Mouse (Mus musculus) thymus, adult 18-20 months (tissue): ENCODE data around the gene Cdk6.
"Not testable (repeated sequence)": the region's sequence is repeated elsewhere in the genome, so short reads cannot be mapped to it uniquely, and the experiment has no call there.

Experiments
- DNase-seq, 2 experiments: peaks; one replicate each; pipeline ENCODE4 v3.0.0; 2022; ENCODE audit warnings: mixed read lengths in 2 of 2

The Cdk6 gene

DNA sequence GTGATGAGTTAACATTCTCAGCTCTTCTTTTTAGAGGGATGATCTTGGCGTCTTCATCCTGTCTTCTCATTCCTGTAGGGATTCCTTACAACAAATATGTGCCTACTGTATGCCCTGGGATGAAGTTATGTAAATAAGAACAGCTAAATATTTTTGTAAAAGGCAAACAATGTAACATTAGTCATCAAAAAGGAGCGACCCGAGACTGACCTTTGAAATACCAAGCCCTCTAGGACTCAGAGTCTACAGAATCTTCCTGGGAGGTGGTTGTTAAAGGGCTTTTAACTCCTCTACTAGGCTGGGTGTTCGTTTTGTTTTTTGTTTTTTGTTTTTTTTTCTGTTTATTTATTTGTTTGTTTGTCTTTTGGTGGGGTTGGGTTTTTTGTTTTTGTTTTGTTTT is 4.3 kb downstream of the Cdk6 start:
- not testable (repeated sequence) for DNase-seq

DNA sequence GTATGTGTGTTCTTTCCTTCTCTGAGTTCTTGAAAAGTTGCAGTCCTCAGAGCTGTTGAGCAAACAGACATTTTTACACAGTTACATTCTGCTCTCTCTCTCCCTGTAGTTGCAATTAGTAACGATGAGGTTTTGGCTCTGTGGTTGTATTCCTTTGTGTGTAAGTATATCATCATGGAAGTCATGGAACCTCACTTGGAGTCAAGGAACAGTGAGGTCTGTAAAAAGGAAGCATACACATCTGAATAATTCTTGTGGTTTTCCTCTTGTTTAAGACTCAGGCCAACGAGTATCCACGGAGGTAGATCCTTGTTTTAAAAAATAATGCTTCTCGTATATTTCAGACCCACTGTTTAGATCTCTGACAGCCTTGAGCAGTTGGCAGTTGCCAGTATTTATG is 8.1 kb downstream of the Cdk6 start:
- DNase-seq: not testable (repeated sequence)

DNA sequence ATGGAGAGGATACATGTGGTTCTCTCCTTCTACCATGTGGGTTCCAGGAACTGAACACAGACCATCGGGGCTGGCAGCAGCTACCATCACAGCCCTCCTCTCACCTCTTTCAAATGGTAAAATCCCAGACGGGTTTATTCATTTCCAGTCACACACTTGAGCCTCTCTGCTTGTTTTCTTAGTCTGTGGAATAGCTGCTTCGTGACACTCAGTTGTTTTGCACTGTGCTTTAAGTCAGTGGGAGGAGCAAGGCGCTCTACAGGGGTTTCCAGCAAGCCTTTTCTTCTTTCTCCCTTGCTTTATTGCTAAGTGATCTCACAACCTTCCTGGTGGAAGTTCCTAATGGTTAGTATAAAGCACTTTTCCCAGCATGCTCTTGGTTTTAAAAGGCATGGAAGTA is 10.6 kb downstream of the Cdk6 start:
- not testable (repeated sequence) for DNase-seq

DNA sequence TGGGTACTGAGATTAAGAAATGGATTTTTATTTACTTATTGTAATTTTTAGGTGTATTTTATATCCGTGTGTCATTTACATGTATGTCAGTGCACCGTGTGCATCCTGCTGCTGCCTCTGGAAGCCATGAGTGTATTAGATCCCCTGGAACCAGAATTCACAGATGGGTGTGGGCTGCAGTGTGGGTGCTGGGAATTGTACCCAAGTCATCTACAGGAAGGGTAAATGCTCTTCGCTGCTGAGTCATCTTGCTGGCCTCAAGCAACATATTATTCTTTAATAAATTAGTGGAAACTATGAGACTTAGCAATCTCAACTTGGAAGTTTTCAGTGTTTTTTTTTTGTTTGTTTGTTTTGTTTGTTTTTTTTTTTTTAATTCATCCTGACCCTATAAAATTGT is 11.0 kb downstream of the Cdk6 start:
- DNase-seq: no peak

DNA sequence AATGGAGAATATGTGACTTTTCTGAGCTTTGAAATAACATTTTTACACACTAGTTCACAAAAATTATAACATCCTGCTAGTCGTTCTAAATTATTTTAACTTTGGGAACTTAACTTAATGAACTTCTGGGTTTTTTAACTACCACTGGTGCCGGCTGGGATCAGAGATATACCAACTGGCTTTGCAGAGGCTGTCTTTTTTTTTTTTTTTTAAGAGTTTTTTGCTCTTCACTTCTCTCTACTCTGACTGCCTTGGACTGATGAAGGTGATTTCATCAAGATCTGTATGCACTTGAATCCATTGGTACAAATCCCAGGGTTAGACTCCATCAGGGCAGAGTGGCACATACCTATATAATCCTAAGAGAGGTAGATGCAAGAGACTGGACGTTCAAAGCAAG is 11.5 kb downstream of the Cdk6 start:
- no peak for DNase-seq

DNA sequence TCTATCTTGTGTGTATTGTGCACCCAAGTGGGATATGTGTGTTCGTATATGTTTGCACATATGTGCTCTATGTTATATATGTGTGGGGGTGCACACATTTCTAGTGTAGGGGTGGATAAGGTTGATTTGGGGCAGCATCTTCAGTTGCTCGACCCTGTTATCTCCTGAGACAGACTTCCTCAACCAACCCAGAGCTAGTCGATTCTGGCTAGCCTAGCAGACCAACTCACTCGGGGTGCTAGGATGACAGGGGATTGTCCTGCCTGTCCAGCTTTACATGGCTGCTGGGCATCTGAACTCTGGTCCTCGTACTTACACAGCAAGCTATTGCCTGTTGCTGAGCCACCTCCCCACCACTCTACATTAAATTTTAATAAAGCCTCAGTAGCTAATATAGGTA is 13.0 kb downstream of the Cdk6 start:
- DNase-seq: no peak

DNA sequence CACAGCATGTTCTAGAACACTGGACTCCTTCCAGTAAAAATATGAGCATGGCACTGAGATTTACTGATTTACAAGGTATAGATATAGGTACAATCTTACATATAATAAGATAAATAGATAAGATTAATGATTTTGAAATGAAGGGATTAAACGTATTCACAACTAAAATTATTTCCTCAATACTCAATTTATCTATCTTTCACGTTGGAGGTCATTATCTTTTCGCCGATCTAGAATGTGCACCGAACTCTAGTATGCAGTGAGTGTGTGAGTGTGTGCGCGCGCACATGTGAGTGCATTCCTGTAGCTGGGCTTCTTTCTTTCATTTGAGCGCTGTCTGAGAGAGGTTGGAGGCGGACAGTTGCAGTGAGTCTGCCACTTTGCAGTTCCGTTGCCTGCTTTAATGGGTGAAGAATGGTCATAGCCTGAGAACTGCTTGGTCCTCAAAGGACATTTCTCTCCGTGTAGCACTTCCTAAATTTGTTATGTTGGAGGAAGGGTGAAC is 13.8 kb downstream of the Cdk6 start:
- DNase-seq: no peak

DNA sequence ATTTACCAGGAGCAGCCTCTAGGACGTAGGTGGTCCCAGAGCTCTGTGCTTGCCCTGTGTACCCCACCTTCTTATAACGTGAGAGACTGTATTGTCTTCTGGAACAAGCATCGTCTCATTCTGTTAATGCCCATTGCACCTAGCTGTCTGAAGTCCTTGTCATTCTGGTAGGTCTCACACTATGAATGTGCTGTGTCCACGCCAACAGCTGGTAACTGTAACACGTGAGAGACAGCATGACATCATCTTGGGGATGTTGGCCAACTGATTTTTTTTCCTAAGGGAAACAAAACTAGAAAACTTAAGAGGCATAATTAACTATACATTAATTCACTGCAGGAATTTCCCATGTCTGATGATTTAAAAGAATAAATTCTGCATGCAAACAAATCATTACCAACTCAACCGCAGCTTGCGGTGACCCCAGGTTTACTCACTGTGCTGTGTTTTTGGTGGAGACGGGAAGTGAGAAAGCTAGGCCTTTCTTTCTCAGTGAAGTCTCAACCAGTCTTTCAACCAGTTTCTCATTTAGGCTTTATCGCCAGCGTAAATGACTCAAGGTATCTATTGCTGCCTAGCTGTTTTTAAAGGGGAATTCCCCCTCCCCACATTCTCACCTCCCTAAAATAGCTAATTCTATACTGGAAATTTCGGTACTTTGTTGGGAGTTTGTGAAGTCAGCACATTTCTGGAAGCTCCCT is 14.4 kb downstream of the Cdk6 start:
- no peak for DNase-seq

DNA sequence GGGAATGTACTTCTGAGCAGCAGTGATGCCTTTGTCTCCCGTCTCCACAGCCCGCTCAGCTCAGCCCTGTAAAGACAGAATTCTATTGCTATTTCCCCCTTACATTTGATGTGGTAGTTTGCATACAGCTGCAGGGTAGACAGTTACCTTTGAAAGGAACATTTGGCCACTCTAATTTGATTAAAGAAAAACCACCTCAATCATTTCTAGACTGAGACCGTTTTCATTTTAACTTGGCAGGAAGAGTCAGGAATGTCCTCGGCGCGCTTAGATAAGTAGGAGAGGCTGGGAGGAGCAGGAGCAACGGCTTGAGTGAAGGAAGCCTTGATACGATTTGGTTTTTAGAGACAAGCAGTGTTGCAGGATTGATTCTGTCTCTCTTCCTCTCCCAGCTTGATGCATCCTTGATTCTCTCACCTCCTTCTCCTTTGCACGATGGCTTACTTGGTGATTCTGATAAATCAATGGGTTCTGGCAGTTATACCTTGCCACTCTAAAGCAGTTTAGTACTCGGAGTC is 15.0 kb downstream of the Cdk6 start:
- no peak for DNase-seq

DNA sequence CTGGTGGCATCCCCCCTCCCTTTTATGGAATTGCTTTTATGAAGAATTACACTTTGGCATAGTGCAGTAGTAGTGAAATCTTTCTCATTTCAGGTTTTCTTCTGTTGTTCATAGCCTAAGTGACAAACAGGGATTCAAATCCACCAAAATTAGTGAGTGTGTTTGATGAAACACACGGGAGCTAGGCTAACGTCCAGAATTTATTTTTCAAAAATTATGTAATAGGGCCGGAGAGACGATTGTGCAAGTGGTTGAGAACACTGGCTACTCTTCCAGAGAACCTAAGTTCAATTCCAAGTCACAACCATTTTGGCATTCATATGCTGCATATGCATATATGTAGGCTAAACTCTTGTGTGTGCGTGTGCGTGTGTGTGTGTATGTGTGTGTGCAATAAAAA is 16.2 kb downstream of the Cdk6 start:
- no peak for DNase-seq

DNA sequence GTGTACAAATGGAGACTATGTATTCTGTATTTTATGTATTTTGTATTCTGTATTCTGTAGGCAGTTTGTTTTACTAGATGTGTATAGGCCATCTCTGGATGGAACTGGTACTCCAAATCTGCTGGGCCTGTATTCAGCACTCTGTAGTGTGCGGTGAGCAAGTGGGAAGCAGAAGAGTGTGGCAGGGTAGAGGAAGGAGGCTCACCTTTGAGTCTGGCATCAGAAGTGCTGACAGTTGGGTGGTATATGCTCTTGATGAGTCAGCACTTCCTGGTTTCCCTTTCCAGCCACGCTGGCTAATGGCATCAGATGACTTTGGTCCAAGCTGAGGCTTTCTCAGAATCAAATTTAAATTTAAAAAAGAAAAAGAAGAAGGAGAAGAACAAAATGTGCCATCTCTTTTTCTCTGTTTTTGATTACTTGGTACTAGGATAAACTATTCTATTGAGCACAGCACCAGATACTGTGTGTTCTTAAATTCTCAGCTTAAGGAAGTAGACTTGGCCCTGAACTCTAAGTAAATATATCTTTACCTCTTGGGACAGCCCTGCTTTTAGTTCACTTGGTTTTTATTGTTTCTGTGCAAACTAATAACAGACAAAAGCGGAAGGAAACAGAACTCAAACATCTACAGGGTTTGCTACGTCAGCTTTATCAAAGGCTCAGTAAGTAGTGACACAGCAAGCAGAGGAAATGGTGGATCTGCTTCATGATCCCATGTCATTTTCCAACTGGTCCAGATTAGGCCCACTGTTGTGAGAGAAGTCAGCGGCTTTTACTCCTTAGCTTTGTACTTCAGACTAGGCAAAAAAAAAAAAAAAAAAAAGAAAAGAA is 17.6 kb downstream of the Cdk6 start:
- no peak for DNase-seq

DNA sequence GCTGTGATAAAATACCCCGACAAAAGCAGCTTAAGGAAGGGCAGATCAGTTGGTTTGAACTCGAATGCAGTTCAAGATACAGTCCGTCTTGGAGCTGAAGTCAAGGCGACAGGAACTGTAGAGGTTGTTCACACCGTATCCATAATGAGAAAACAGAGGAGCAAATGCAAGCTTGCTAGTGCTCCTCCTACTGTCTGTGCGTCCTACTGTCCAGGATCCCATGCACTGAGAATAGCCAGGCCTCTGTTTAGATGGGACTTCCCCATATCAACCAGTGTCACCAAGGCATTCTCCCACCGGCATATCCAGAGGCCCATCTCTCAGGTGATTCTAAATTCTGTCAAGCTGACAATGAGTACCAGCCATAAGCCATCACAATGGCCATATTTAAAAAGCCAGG is 18.6 kb downstream of the Cdk6 start:
- DNase-seq: no peak

DNA sequence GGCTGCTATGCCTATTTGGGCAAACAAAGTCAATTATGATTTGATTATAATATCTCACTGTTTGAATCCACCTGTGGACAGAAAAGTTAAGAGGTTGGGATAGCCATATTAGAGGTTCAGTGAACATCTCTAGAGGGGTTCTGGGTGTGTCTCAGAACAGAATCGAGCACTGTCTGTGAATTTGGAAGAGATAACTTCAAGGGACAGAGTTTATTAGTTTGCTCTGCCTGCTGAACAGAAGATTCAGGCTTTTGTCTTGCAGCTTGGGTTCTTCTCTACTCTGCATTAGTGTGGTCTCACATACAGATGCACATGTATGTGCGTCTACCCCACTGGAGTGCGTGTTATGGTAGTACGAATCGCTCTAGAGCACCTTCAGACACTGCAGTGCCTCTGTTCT is 20.0 kb downstream of the Cdk6 start:
- DNase-seq: no peak

DNA sequence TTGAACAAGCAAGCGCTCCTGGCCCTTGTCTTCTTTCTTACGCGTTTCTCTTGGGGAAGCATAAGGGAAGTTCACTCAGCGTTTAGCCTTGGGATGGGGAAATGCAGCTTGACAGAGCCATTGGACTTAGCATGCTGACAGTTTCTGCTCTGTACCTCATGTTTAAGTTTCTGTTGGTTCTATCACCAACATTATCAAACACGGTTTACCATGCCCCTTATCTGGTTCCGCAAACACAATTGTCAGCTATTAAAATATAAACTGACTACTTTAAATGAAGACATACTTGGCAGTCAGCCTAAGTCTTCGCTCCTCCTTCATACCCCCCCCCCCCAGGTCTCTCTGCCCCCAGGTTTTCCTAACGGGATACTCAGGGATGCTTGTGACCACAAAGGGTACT is 20.8 kb downstream of the Cdk6 start:
- no peak for DNase-seq

DNA sequence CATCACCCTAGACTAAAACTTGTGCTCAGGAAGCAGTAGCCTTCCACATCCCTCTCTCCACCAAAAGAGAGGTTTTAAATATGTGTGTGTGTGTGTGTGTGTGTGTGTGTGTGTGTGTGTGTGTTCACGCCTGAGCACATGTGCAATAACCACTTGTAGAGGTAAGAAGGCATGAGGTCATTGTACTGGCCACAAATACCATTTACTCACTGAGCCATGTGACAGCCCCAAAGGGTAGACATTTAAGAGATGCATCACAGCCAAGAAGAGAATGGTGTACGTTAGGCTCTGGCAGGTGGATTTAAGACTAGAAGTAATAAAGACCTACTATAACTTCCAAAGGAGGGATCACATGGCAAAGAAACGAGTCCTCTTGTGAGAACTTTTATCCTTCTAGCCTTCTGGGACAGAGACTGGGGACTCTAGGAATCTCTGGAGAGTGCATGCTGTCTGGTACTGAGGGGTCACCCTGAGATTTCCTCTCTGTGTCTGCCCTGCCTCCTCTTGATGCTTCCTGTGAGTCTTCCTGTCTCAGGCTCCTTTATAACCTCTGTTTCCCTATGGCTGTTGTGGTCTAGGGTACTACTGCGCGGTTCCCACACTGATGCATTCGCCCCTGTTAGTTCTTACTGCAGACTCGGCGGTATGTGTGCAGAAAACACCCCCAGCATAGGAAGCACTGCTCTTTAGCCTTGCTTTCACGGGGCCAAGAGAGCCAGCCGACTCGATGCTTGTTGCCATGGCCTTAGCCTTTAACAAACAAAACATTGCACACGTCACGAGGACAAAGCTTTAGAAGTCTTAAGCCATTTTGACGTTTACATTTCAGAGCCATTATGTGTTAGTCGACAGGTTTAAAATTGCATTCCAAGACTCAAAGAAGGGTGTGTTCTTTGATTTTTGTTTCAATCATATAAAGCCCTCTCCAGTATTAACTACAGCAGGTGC is 22.0 kb downstream of the Cdk6 start:
- no peak for DNase-seq

DNA sequence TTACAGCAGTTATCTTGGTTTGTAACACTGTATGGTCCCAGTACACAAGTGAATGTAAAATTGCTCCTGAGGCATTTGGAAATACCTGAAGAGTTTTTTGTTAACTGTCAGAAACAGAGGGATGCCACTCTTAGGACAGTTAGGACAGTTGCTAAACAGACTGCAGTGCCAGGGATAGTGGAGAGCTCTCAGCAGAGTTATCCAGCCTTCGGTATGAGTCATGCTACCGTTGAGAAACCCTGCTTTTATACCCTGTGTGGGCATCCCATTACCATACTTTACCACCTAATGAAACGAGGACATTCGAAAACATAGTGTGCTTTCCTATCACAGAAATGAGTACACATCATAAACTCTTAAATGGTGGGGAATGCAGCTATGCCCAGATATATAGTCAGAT is 25.8 kb downstream of the Cdk6 start:
- no peak for DNase-seq

DNA sequence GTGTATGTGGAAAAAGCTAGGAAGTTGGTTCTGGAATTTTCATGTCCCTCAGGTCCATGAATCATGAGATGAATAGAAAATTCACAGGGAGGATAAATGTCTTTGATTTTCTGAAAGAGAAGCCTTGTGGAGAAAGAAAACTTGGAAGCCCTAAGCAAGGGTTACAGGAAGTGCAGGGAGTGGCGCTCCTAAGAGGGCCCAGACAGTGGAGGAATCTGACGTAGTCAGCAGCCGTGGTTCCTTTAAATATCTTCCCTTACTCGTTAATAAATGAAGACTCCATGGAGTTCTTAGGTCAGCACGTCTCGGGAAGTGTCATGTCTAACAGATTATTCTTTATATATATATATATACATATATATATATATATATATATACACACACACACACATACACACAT is 28.0 kb downstream of the Cdk6 start:
- DNase-seq: no peak

DNA sequence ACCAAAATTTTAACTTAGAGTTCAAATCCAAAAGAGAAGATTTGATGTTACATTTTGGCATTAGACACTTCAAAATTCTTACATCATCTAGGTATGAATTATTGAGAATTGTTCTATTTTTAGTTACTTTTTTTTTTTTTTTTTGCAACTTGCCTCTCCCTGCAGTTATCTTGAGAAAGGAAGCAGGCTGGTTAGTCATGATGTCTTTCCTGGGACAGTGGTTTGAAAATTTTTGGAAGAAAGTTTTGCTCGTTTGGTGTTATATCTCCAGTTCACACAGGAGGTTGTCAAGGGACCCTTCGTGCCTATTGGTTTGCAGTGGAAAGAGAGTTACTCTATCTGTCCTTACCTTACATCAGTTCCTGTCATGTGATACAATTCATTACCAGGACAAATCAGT is 29.9 kb downstream of the Cdk6 start:
- DNase-seq: no peak

DNA sequence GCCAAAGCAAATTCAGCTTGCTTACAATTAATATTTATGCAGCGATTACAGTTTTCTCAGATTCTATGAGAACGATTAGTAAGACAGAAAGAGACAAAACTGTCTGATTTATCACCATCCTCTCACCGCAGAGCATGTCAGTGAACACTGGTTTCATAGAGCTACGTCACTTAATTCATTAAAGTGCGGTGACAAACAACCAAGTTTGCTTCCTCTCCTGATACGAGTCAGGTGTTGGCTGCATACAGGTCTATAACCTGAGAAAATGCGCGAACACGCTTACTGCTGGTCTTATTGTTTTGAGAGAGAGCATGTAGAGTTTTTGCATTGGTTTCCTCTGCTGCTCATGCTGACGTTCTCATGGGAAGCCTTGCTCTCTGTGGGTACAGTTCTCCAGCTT is 31.9 kb downstream of the Cdk6 start:
- no peak for DNase-seq

DNA sequence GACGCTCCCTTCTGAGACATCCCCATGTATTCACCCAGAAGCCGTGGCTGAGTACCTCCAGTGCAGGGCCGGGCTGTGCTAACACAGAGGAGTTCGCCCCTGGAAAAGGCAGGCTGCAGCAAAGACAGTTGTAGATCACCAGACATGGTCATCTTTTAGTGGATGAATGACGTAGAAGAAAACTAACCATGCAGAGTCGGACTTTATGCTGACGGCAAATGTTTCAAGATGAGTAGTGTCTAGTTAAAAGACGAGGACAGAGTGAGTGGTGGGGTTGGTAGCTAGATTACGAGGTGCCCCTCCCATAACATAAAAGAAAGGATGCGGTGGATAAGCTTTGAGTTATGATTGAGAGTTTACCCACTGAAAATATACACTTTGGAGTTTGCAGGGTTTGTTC is 33.5 kb downstream of the Cdk6 start:
- DNase-seq: no peak

DNA sequence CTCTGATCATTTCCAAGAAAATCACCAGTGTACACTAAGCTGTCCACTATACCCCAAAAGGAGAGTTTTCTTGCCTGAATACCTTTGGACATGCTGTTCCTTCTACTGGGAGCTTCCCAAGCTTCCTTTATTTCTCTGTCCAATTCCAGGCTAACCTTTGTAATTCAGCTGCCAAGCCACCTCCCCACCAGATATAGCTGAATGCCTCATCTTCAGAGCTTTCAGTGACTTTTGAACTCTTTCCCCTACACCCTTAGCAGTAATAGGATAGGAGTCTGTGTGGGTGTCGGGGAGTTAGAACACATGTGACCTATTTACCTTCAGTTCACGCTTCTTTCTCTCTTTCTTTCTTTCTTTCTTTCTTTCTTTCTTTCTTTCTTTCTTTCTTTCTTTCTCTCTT is 34.9 kb downstream of the Cdk6 start:
- DNase-seq: no peak

DNA sequence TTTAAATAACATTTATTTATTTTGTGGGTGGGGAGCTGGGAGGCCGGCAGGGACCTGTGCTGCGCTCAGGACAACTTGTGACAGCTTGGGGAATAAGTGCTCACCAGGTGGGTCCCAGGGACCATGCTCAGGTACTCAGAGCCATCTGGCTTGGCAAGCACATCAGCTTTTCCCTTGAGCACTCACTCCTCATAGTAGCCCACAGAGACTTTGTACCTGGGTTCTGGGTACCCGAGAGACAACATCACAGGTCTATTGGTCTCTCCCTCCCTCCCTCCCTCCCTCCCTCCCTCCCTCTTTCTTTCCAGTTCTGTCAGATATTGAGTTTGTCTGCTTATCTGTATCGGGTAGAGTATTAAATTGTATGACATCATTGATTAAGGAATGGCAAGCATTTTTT is 38.0 kb downstream of the Cdk6 start:
- no peak for DNase-seq

DNA sequence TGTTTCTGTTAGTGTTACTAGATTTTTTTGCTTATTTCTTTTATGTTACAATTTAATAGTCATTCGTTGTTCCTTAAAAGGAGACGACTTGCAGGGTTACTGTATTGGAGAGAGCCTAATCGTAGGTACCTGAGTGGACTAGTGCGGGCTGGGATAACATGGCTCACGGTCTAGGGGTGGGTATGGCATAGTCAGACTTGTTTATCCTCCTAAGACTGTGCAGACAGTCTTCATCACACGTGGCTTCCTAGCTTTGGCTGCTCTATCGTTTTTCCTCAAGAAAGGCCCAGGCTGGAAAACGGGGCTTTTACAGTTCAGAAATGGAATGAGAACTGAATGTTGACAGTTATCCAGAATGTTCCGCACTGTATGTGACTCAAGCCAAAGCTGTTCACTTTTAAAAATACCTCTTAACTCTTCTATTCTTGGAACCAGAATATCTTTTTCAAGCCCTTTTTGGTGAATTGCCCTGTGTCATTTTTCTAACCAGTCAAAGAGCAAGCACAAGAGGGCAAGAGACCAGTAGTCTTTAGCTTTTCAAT is 39.5 kb downstream of the Cdk6 start:
- DNase-seq: no peak
